Mouse (Mus musculus): ENCODE results near the gene Arid1b.

- no peak for TF ChIP-seq CTCF (conservative IDR thresholded peaks at IDR 0.05 in 1 of 2, IDR thresholded peaks at IDR 0.05 in 1 of 2; ENCODE audit: low read depth in 2 of 2, low read length in 2 of 2)
- TF ChIP-seq ZNF384 (IDR thresholded peaks at IDR 0.05; ENCODE audit: low read depth, low read length) = no peak
- TF ChIP-seq MXI1 (IDR thresholded peaks at IDR 0.05; ENCODE audit: low read depth, low read length) = no peak
- no peak for TF ChIP-seq ETS1 (conservative IDR thresholded peaks at IDR 0.05; ENCODE audit: low read depth, low read length)
- TF ChIP-seq POLR2A (IDR thresholded peaks at IDR 0.05; ENCODE audit: low read depth, low read length) = no peak
- TF ChIP-seq RAD21 (IDR thresholded peaks at IDR 0.05; ENCODE audit: low read depth, low read length) = no peak
- TF ChIP-seq CHD1 (IDR thresholded peaks at IDR 0.05; ENCODE audit: low read depth, low read length) = no peak
- TF ChIP-seq JUND (conservative IDR thresholded peaks at IDR 0.05; ENCODE audit: low read depth, low read length) = no peak
- no peak for TF ChIP-seq EP300 (IDR thresholded peaks at IDR 0.05; ENCODE audit: low read length)
- no peak for TF ChIP-seq BHLHE40 (IDR thresholded peaks at IDR 0.05; ENCODE audit: low read depth, low read length)
- no peak for TF ChIP-seq SIN3A (IDR thresholded peaks at IDR 0.05; ENCODE audit: low read length)
Measured at GRCm38 (mm10) chr17:5249681-5250180, 255.6 kb downstream of the Arid1b start.

Measured in CH12.LX (cell line).